Comparison of ENCODE assay signal across 21 mouse cellular contexts in the genomic region with DNA sequence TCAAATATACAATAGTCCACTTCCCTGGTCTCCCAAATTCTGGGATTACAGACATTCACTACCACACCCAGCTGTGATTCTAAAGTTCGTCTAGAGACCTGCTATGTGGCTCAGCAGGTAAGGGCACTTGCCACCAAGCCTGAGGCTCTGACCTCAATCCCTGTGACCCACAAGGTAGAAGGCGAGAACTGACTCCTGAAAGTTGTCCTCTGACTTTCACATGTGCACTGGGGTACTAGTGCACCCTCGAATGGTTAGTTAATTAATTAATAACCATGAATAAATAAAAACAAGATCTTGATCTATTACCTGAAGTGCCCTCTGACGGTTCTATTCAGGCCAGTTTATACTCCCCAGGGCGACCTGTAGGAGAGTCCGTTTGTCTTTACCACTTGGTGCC.
"Had no signal": no experiment of that assay in that cellular context is flagged by ENCODE, and none has a peak within 500 bp of the region (broad histone marks: within the 10 kb centered on the region; RNA-seq: fewer than 3 reads in every experiment).

No protein-coding gene starts in this region.

- H3K27me3 ChIP-seq: hindbrain, embryonic 15.5 days; limb, embryonic 13.5 days; midbrain, embryonic 12.5 days; midbrain, embryonic 15.5 days; neural tube, embryonic 12.5 days; neural tube, embryonic 15.5 days had no signal

- H3K9ac ChIP-seq: hindbrain, embryonic 15.5 days; limb, embryonic 13.5 days; liver, embryonic 14.5 days; liver, postnatal 0 days; lung, embryonic 14.5 days; midbrain, embryonic 12.5 days; midbrain, embryonic 15.5 days; neural tube, embryonic 12.5 days; neural tube, embryonic 15.5 days had no signal

- ATAC-seq: liver, postnatal 0 days; lung, postnatal 0 days; midbrain, embryonic 15.5 days had no signal

- H3K4me1 ChIP-seq: hindbrain, embryonic 15.5 days; limb, embryonic 13.5 days; midbrain, embryonic 12.5 days; midbrain, embryonic 15.5 days; neural tube, embryonic 12.5 days; neural tube, embryonic 15.5 days had no signal

- H3K9me3 ChIP-seq: hindbrain, embryonic 15.5 days; limb, embryonic 13.5 days; midbrain, embryonic 12.5 days; midbrain, embryonic 15.5 days; neural tube, embryonic 12.5 days; neural tube, embryonic 15.5 days had no signal

- DNase-seq: kidney, adult 18-20 months; left cerebral cortex, postnatal 4 days; liver, postnatal 0 days; lung, embryonic 14.5 days; right cerebral cortex, adult 18-20 months; right cerebral cortex, postnatal 14 days; right cerebral cortex, postnatal 4 days; spleen, adult 18-20 months; thymus, adult 2 months; thymus, postnatal 25 days had no signal

- H3K4me2 ChIP-seq: hindbrain, embryonic 15.5 days; limb, embryonic 13.5 days; liver, embryonic 11.5 days; lung, embryonic 14.5 days; midbrain, embryonic 12.5 days; midbrain, embryonic 15.5 days; neural tube, embryonic 12.5 days; neural tube, embryonic 15.5 days had no signal

- H3K4me3 ChIP-seq: hindbrain, embryonic 15.5 days; limb, embryonic 13.5 days; midbrain, embryonic 12.5 days; midbrain, embryonic 15.5 days; neural tube, embryonic 12.5 days; neural tube, embryonic 15.5 days had no signal

- H3K27ac ChIP-seq: hindbrain, embryonic 15.5 days; kidney, postnatal 0 days; limb, embryonic 13.5 days; liver, embryonic 14.5 days; macrophage; midbrain, embryonic 12.5 days; midbrain, embryonic 15.5 days; neural tube, embryonic 12.5 days; neural tube, embryonic 15.5 days had no signal
